Mouse (Mus musculus): Measurements from ENCODE around the gene Tmod1.

- TF ChIP-seq CTCF (IDR thresholded peaks at IDR 0.05; ENCODE audit: borderline replicate concordance, insufficient read depth, low read length) (no peak), POLR2A (IDR thresholded peaks at IDR 0.05; ENCODE audit: low read depth, low read length) (no peak)
Observed at GRCm38 (mm10) chr4:46041761-46042504, 3.2 kb downstream of the Tmod1 start.

Data from embryonic fibroblast, embryonic 13.5 days (primary cell).